Mouse (Mus musculus) kidney, embryonic 16.5 days (tissue): ENCODE measurements around the gene Clptm1l. TPM values are rescaled to one million over a fixed set of nuclear protein-coding genes. Genes with fewer than 3 reads are reported as not detected.
A peak's percentile ranks its signal among the peaks of the same experiment; 100 is the strongest.

Source experiments
- ATAC-seq: fragments of 200-750 bp; cut with Nextera tagmentation; 2 replicates; pipeline ENCODE4 v1.8.0; 2017; ENCODE audit warnings: moderate TSS enrichment; ENCODE audit not compliant: low FRiP score, low TSS enrichment
- H3K27ac ChIP-seq: fragments of 300-500 bp; sonication (generic); 2 replicates; pipeline ENCODE4 v1.5.1; 2014; ENCODE audit warnings: low read length
- H3K27me3 ChIP-seq: fragments of 300-500 bp; sonication (generic); 2 replicates; pipeline ENCODE4 v1.6.1; 2014; ENCODE audit warnings: low read length, control low read depth, mixed read lengths; ENCODE audit not compliant: insufficient read depth
- H3K36me3 ChIP-seq: fragments of 300-500 bp; sonication (generic); 2 replicates; pipeline ENCODE4 v1.6.1; 2014; ENCODE audit warnings: low read length, control low read depth, mixed read lengths; ENCODE audit not compliant: insufficient read depth
- H3K4me1 ChIP-seq: fragments of 300-500 bp; sonication (generic); 2 replicates; pipeline ENCODE4 v1.6.1; 2014; ENCODE audit warnings: low read length, control low read depth, mixed read lengths; ENCODE audit not compliant: insufficient read depth
- H3K4me2 ChIP-seq: fragments of 300-500 bp; sonication (generic); replicated peaks from 2 replicates; pipeline ENCODE4 v1.6.1; 2014; ENCODE audit warnings: low read depth, low read length
- H3K4me3 ChIP-seq: fragments of 300-500 bp; sonication (generic); 2 replicates; pipeline ENCODE4 v1.5.1; 2014; ENCODE audit warnings: mild to moderate bottlenecking, low read length
- H3K9ac ChIP-seq: fragments of 300-500 bp; sonication (generic); replicated peaks from 2 replicates; pipeline ENCODE4 v1.6.1; 2014; ENCODE audit warnings: low read length
- H3K9me3 ChIP-seq: fragments of 300-500 bp; sonication (generic); 2 replicates; pipeline ENCODE4 v1.6.1; 2016; ENCODE audit warnings: low read length, control low read depth
- WGBS: fragments of 180-500 bp; shearing (Covaris S2); extraction: QIAGEN DNeasy Blood & Tissue Kit; methylation state at CpG from one replicate; pipeline ENCODE4 v1.1.7; 2014; 5-methylcytosine and 5-hydroxymethylcytosine counted together
- polyA plus RNA-seq: library from polyadenylated mRNA; unstranded; fragments of >200 nt; fragmentation: Nextera tagmentation; extraction: Ambion mirVana; gene quantifications from 2 replicates; pipeline ENCODE4 v1.2.1, GENCODE M21; 2015

The Clptm1l gene
- polyA plus RNA-seq: 123 and 151 TPM in 2 replicates

GRCm38 (mm10) chr13:73603522-73604155 is at the start of gene Clptm1l:
Clptm1l (plus strand) TSS chr13:73604006.
- H3K9me3 ChIP-seq: no peaks in the 10 kb centered on the region
- H3K4me1 ChIP-seq: peaks cover 11% of the 10 kb centered on the region
- under 1% methylated on average over 51 of the region's 53 CpGs for WGBS
- peak within 1 kb of the TSS; percentile 68 for H3K4me2 ChIP-seq
- no peaks in the 10 kb centered on the region for H3K27me3 ChIP-seq
- ATAC-seq: peak; percentile 99
- H3K4me3 ChIP-seq: peak within 1 kb of the TSS; percentile 84
- peak within 1 kb of the TSS; percentile 96 for H3K9ac ChIP-seq
- peak within 1 kb of the TSS; percentile 77 for H3K27ac ChIP-seq
- peaks cover 25% of the 10 kb centered on the region for H3K36me3 ChIP-seq

DNA sequence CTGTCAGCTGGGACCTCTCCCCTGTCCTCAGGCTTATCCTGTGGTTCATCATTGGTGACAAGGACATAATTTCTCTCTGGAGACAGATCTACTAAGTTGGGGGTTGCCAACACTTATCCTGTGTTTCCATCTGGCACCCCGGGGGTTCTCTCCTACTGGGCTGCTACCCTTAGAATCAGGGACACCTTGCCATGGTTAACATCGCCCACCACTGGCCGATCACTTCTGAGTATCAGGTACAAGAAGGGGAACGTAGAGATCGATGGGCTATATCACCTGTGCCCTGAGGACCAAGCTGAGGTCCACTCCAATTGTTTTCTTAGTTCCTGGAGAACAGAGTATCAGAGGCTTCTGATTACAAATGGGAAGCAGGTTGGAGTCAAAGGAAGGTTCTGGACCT is 39.6 kb upstream of the Clptm1l start:
- Histone ChIP-seq H3K4me3 (no peak overlapping the region), H3K4me2 (no peak overlapping the region), H3K9ac (no peak overlapping the region), H3K27me3 (no peaks in the 10 kb centered on the region), H3K4me1 (no peaks in the 10 kb centered on the region), H3K27ac (no peak overlapping the region), H3K9me3 (no peaks in the 10 kb centered on the region), H3K36me3 (no peaks in the 10 kb centered on the region)
- ATAC-seq: no peak
- 86% methylated on average over 5 of the region's 5 CpGs for WGBS

GRCm38 (mm10) chr13:73575051-73575450 is 28.8 kb upstream of the Clptm1l start:
- Histone ChIP-seq H3K27ac (no peak overlapping the region), H3K36me3 (no peaks in the 10 kb centered on the region), H3K27me3 (no peaks in the 10 kb centered on the region), H3K4me2 (no peak overlapping the region), H3K4me3 (no peak overlapping the region), H3K9ac (no peak overlapping the region), H3K9me3 (no peaks in the 10 kb centered on the region), H3K4me1 (no peaks in the 10 kb centered on the region)
- ATAC-seq: no peak

- H3K27ac ChIP-seq: no peak overlapping the region
- no peak overlapping the region for H3K4me2 ChIP-seq
- WGBS: 38% methylated on average over 2 of the region's 2 CpGs
- no peak overlapping the region for H3K4me3 ChIP-seq
- no peaks in the 10 kb centered on the region for H3K4me1 ChIP-seq
- H3K9ac ChIP-seq: no peak overlapping the region
- no peaks in the 10 kb centered on the region for H3K27me3 ChIP-seq
- 0 out of 2 replicates have a peak, but pooled peaks have one; percentile 54 for ATAC-seq
- no peaks in the 10 kb centered on the region for H3K36me3 ChIP-seq
- H3K9me3 ChIP-seq: no peaks in the 10 kb centered on the region
Observed at GRCm38 (mm10) chr13:73577277-73577676, 26.5 kb upstream of the Clptm1l start.

- Histone ChIP-seq H3K27me3 (peaks cover 8% of the 10 kb centered on the region; the same call in 1 of the 2 replicates), H3K4me2 (no peak overlapping the region), H3K9ac (no peak overlapping the region), H3K36me3 (no peaks in the 10 kb centered on the region), H3K9me3 (no peaks in the 10 kb centered on the region), H3K4me1 (no peaks in the 10 kb centered on the region), H3K4me3 (no peak overlapping the region), H3K27ac (no peak overlapping the region)
- 81% methylated on average over 3 of the region's 3 CpGs for WGBS
- no peak for ATAC-seq
Observed at GRCm38 (mm10) chr13:73591488-73591887, 12.3 kb upstream of the Clptm1l start.

DNA sequence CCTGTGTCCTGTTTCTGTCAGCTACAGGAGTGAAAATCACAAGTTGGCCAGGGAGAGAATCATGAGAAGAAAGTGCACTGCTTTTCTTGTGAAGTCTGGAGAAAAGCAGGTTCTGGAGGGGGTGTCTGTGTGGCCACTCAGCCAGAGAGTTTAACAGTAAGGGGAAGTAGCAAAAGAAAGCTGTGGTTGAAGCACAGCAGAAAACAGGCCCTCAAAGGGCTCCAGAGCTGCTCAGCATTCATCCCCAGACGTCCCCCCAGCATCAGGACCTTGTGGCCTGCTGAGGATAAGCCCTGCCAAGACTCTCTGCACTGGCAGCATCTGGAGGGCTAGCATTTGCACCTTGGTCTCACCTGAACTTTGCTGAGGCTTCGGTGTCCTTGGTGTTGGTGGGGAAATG is 11.3 kb upstream of the Clptm1l start:
- no peak for ATAC-seq
- H3K27me3 ChIP-seq: peaks cover 8% of the 10 kb centered on the region; the same call in 1 of the 2 replicates
- H3K4me2 ChIP-seq: no peak overlapping the region
- no peaks in the 10 kb centered on the region for H3K4me1 ChIP-seq
- no peaks in the 10 kb centered on the region for H3K36me3 ChIP-seq
- WGBS: 33% methylated on average over 2 of the region's 2 CpGs
- no peak overlapping the region for H3K9ac ChIP-seq
- no peaks in the 10 kb centered on the region for H3K9me3 ChIP-seq
- H3K27ac ChIP-seq: no peak overlapping the region
- no peak overlapping the region for H3K4me3 ChIP-seq

DNA sequence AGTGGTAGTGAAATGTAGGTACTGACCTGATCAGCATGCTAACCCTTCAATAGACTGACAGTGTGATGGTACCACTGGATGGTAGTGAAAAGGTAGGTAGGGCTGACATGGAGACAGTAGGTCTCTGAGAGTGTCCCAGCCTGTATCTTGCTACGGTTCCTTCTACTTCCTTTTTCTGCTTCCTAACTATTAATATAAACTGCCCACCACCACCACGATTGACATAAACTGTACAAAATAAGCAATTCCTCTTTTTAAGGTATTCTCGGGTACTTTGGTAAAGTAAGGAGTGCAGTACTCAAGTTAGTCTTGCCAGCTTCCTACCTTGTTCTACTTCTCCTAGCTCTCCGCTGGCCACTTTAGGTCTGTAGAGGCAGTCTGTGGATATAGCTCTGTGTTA is 7.5 kb upstream of the Clptm1l start:
- Histone ChIP-seq H3K4me2 (no peak overlapping the region), H3K4me3 (no peak overlapping the region), H3K9ac (no peak overlapping the region), H3K27ac (no peak overlapping the region), H3K27me3 (peaks cover 5% of the 10 kb centered on the region; the same call in 1 of the 2 replicates), H3K36me3 (no peaks in the 10 kb centered on the region), H3K9me3 (no peaks in the 10 kb centered on the region), H3K4me1 (no peaks in the 10 kb centered on the region)
- 78% methylated on average over 4 of the region's 4 CpGs for WGBS
- ATAC-seq: no peak

DNA sequence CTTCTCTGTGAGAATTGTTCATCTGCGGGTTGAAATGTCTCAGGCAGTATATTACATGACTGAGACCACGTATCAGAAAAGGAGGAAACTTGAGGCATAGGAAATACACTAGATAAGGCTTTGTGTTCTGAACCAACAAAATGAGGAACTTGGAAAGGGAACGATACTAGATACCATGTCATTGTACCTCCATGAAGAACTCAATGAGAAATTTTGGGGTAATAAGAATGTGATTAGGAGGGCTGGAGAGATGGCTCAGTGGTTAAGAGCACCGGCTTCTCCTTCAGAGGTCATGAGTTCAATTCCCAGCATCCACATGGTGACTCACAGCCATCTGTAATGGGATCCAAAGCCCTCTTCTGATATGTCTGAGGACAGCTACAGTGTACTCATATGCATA is 3.6 kb upstream of the Clptm1l start:
- Histone ChIP-seq H3K36me3 (no peaks in the 10 kb centered on the region), H3K9ac (no peak overlapping the region), H3K4me1 (peaks cover 11% of the 10 kb centered on the region), H3K9me3 (no peaks in the 10 kb centered on the region), H3K27ac (no peak overlapping the region), H3K4me3 (no peak overlapping the region), H3K4me2 (no peak overlapping the region), H3K27me3 (peaks cover 5% of the 10 kb centered on the region; the same call in 1 of the 2 replicates)
- WGBS: 80% methylated on average over 4 of the region's 4 CpGs
- no peak for ATAC-seq

DNA sequence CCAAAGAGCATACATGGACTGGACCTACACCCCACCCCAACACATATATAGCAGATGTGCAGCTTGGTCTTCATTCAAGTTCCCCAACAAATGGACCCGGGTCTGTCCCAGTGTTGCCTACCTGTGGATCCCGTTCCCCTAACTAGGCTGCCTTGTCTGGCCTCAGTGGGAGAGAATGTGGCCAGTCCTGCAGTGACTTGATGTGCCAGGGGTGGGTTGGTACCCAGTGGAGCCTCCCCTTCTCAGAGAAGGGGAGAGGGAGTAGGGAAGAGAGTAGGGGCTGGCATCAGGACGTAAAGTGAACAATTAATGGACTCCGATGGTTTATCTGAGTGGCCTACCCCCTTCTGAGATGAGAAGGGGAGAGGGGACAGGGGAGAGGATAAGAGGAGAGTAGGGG is 760 bp upstream of the Clptm1l start:
- 55% methylated on average over 4 of the region's 4 CpGs for WGBS
- Histone ChIP-seq H3K27ac (no peak overlapping the region), H3K4me3 (peak overlapping the region; percentile 84), H3K36me3 (peaks cover 19% of the 10 kb centered on the region), H3K9me3 (no peaks in the 10 kb centered on the region), H3K4me2 (peak overlapping the region; percentile 68), H3K27me3 (no peaks in the 10 kb centered on the region), H3K4me1 (peaks cover 11% of the 10 kb centered on the region), H3K9ac (peak overlapping the region; percentile 96)
- no peak; the same call in 1 of the 2 replicates for ATAC-seq

GRCm38 (mm10) chr13:73604156-73604957 is 551 bp downstream of the Clptm1l start:
- H3K4me3 ChIP-seq: peak overlapping the region; percentile 84
- H3K4me1 ChIP-seq: peaks cover 11% of the 10 kb centered on the region
- peak overlapping the region; percentile 68 for H3K4me2 ChIP-seq
- H3K9me3 ChIP-seq: no peaks in the 10 kb centered on the region
- ATAC-seq: peak; percentile 88
- peaks cover 31% of the 10 kb centered on the region for H3K36me3 ChIP-seq
- H3K27ac ChIP-seq: peak overlapping the region; percentile 32; the same call in 1 of the 2 replicates
- WGBS: 2% methylated on average over 38 of the region's 39 CpGs
- H3K27me3 ChIP-seq: no peaks in the 10 kb centered on the region
- peak overlapping the region; percentile 96 for H3K9ac ChIP-seq
